Mouse (Mus musculus) stomach, postnatal 0 days (tissue): ENCODE data around the gene Myo5c. TPM values are rescaled to one million over a fixed set of nuclear protein-coding genes. Genes with fewer than 3 reads are reported as not detected.

Experiments
- ATAC-seq: fragments of 200-750 bp; cut with Nextera tagmentation; 2 replicates; pipeline ENCODE4 v1.8.0; 2017; ENCODE audit not compliant: low FRiP score, low TSS enrichment
- DNase-seq: peaks from one replicate; pipeline ENCODE4 v3.0.0-alpha.2; 2016; ENCODE audit warnings: low spot score
- H3K27ac ChIP-seq: fragments of 300-500 bp; sonication (generic); replicated peaks from 2 replicates; pipeline ENCODE4 v1.5.1; 2014; ENCODE audit warnings: mild to moderate bottlenecking, control low read depth
- H3K27me3 ChIP-seq: fragments of 300-500 bp; sonication (generic); 2 replicates; pipeline ENCODE4 v1.6.1; 2014; ENCODE audit warnings: low read length; ENCODE audit not compliant: control insufficient read depth, insufficient read depth
- H3K36me3 ChIP-seq: fragments of 300-500 bp; sonication (generic); 2 replicates; pipeline ENCODE4 v1.6.1; 2014; ENCODE audit warnings: low read length, mixed read lengths; ENCODE audit not compliant: control insufficient read depth, insufficient read depth
- H3K4me1 ChIP-seq: fragments of 300-500 bp; sonication (generic); replicated peaks from 2 replicates; pipeline ENCODE4 v1.6.1; 2014; ENCODE audit warnings: antibody characterized with exemption; ENCODE audit not compliant: control insufficient read depth, insufficient read depth
- H3K4me2 ChIP-seq: fragments of 300-500 bp; sonication (generic); replicated peaks from 2 replicates; pipeline ENCODE4 v1.6.1; 2014; ENCODE audit warnings: low read depth, mild to moderate bottlenecking, control low read depth, moderate library complexity
- H3K4me3 ChIP-seq: fragments of 300-500 bp; sonication (generic); 2 replicates; pipeline ENCODE4 v1.5.1; 2014; ENCODE audit warnings: low read depth, low read length, control low read depth
- H3K9ac ChIP-seq: fragments of 300-500 bp; sonication (generic); 2 replicates; pipeline ENCODE4 v1.6.1; 2014; ENCODE audit warnings: mild to moderate bottlenecking, low read length, control low read depth, mixed read lengths
- H3K9me3 ChIP-seq: fragments of 300-500 bp; sonication (generic); 2 replicates; pipeline ENCODE4 v1.6.1; 2016; ENCODE audit warnings: low read length; ENCODE audit not compliant: control insufficient read depth
- CTCF ChIP-seq: IDR thresholded peaks from 2 replicates; pipeline ENCODE4 v1.5.1; 2016; ENCODE audit warnings: antibody characterized with exemption, low read depth, mild to moderate bottlenecking, moderate library complexity
- EP300 ChIP-seq: optimal IDR thresholded peaks from 2 replicates; pipeline ENCODE3; 2016; ENCODE audit warnings: antibody characterized with exemption
- WGBS: fragments of 180-500 bp; shearing (Covaris S2); extraction: QIAGEN DNeasy Blood & Tissue Kit; methylation state at CpG from one replicate; pipeline ENCODE4 v1.1.7; 2014; 5-methylcytosine and 5-hydroxymethylcytosine counted together
- polyA plus RNA-seq: library from polyadenylated mRNA; unstranded; fragments of >200 nt; fragmentation: Nextera tagmentation; extraction: Ambion mirVana; gene quantifications from 2 replicates; pipeline ENCODE4 v1.2.1, GENCODE M21; 2015

Gene Myo5c
- polyA plus RNA-seq, 1 experiment from 2014 or later, result 11.4 TPM

GRCm38 (mm10) chr9:75232860-75233259, 1.0 kb downstream of the Myo5c start:
- Histone ChIP-seq H3K27me3 (0 out of 2 replicates have a peak, but pooled peaks cover 3% of the 10 kb centered on the region), H3K4me2 (peak overlapping the region; percentile 61), H3K4me1 (no peaks in the 10 kb centered on the region), H3K4me3 (peak overlapping the region; percentile 50), H3K9me3 (no peaks in the 10 kb centered on the region), H3K9ac (peak overlapping the region; percentile 38; the same call in 1 of the 2 replicates), H3K27ac (peak overlapping the region; percentile 87; the same call in 1 of the 2 replicates), H3K36me3 (no peaks in the 10 kb centered on the region)
- 30% methylated on average over 8 of the region's 8 CpGs for WGBS
- TF ChIP-seq EP300, result no peak
- no peak for TF ChIP-seq CTCF
- DNase-seq, result peak; percentile 15
- ATAC-seq, result no peak

- peak overlapping the region; percentile 17; the same call in 1 of the 2 replicates for H3K4me2 ChIP-seq
- no peaks in the 10 kb centered on the region for H3K4me1 ChIP-seq
- no peaks in the 10 kb centered on the region for H3K36me3 ChIP-seq
- TF ChIP-seq CTCF (no peak), EP300 (no peak)
- no peaks in the 10 kb centered on the region for H3K9me3 ChIP-seq
- 31% methylated on average over 7 of the region's 7 CpGs for WGBS
- 0 out of 2 replicates have a peak, but pooled peaks cover 3% of the 10 kb centered on the region for H3K27me3 ChIP-seq
- DNase-seq, result peak; percentile 75
- no peak overlapping the region for H3K4me3 ChIP-seq
- H3K27ac ChIP-seq, result peak overlapping the region; percentile 87
- ATAC-seq, result peak; percentile 76
- no peak overlapping the region; the same call in 1 of the 2 replicates for H3K9ac ChIP-seq
Measured at GRCm38 (mm10) chr9:75234271-75234741, 2.5 kb downstream of the Myo5c start.

GRCm38 (mm10) chr9:75234983-75235627, 3.3 kb downstream of the Myo5c start:
- Histone ChIP-seq H3K36me3 (no peaks in the 10 kb centered on the region), H3K4me3 (no peak overlapping the region), H3K4me2 (peak overlapping the region; percentile 17; the same call in 1 of the 2 replicates), H3K27me3 (0 out of 2 replicates have a peak, but pooled peaks cover 3% of the 10 kb centered on the region), H3K9me3 (no peaks in the 10 kb centered on the region), H3K4me1 (no peaks in the 10 kb centered on the region), H3K9ac (no peak overlapping the region), H3K27ac (peak overlapping the region; percentile 87)
- no peak for ATAC-seq
- WGBS, result 57% methylated on average over 12 of the region's 12 CpGs
- TF ChIP-seq EP300, result no peak
- no peak for TF ChIP-seq CTCF
- DNase-seq, result peak; percentile 38

DNA sequence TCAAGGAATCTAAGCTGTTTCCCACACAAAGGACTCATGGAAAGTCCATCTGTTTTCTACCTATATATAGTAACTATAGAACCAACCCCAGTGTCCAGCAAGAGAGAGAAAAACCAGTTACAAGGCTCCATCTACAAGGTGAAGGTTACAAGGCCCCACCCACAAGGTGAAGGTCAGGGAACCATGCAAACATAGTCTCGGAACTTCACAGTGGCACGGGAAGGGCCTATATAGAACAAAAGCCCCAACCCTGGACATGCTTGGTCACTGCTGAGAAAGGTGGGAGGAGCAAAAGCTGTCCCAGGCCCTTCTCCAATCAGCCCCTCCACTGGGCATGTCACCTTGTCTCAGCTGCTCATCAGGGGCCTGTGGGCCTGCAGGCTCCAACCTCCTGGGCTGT, 3.9 kb downstream of the Myo5c start:
- Histone ChIP-seq H3K9me3 (no peaks in the 10 kb centered on the region), H3K4me3 (no peak overlapping the region), H3K27ac (peak overlapping the region; percentile 89), H3K27me3 (0 out of 2 replicates have a peak, but pooled peaks cover 3% of the 10 kb centered on the region), H3K4me1 (no peaks in the 10 kb centered on the region), H3K36me3 (no peaks in the 10 kb centered on the region), H3K9ac (no peak overlapping the region), H3K4me2 (no peak overlapping the region)
- ATAC-seq (0 out of 2 replicates have a peak, but pooled peaks have one; percentile 14), DNase-seq (peak; percentile 60)
- no peak for TF ChIP-seq EP300
- TF ChIP-seq CTCF, result no peak
- 50% methylated on average over 2 of the region's 2 CpGs for WGBS

DNA sequence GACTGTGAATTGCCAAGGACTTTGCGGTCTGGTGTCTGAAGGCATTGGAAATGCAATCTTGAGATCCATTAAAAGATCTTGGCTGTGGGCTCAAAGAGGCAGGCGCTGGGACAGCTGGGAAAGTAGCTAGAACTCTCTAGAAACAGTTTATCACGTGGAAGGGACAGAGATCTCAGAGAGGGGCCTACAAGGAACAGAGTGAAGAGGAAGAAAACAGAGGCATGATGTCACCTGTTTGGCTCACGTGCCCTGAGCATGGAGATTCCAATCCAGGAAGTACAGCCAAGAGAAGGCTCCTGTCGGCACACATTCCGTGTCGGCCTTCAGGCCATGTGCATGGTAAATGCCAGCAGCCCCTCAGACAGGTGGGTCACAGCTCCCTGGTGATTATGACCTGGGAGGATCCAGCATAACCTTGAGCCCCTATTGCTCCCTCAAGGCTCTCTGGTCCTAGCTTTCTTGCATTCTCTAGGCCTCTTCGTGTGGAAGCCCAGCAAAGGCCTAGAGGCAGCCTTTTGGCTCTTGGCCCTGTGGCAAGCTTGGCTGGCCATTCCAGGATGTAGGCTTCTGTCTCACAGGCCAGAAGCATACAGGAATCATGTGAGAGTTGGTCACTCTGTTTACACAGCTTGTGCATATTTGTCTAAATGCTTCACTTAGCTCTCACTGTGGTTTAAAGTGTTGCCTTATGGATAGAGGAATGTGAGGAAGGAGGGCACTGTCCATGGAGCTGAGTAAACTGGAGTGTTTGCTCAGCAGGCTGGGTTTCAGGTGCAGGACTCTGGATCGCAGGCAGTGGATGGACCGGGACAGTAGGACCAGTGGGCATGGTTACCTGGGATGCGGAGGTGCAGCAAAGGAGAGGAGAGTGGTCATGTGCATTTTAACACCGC, 4.8 kb downstream of the Myo5c start:
- DNase-seq (peak; percentile 76), ATAC-seq (peak; percentile 76)
- Histone ChIP-seq H3K9ac (peak overlapping the region; percentile 41; the same call in 1 of the 2 replicates), H3K4me3 (no peak overlapping the region), H3K36me3 (no peaks in the 10 kb centered on the region), H3K9me3 (no peaks in the 10 kb centered on the region), H3K27ac (peak overlapping the region; percentile 89), H3K4me2 (no peak overlapping the region), H3K4me1 (no peaks in the 10 kb centered on the region), H3K27me3 (0 out of 2 replicates have a peak, but pooled peaks cover 3% of the 10 kb centered on the region)
- 61% methylated on average over 12 of the region's 12 CpGs for WGBS
- no peak for TF ChIP-seq CTCF
- peak; percentile 26 for TF ChIP-seq EP300
